Mouse (Mus musculus) hindbrain, embryonic 13.5 days (tissue): ENCODE results near the gene Fam163b. TPM values are rescaled to one million over a fixed set of nuclear protein-coding genes. Genes with fewer than 3 reads are reported as not detected.
A peak's percentile ranks its signal among the peaks of the same experiment; 100 is the strongest.

Source experiments
- ATAC-seq: fragments of 200-750 bp; cut with Nextera tagmentation; 2 replicates; pipeline ENCODE4 v1.8.0; 2017; ENCODE audit warnings: moderate TSS enrichment; ENCODE audit not compliant: low FRiP score
- H3K27ac ChIP-seq: fragments of 300-500 bp; sonication (generic); 2 replicates; pipeline ENCODE4 v1.5.1; 2015; ENCODE audit warnings: inconsistent platforms, mild to moderate bottlenecking, moderate library complexity
- H3K27me3 ChIP-seq: fragments of 300-500 bp; sonication (generic); 2 replicates; pipeline ENCODE4 v1.6.1; 2015; ENCODE audit warnings: mild to moderate bottlenecking, inconsistent platforms
- H3K36me3 ChIP-seq: fragments of 300-500 bp; sonication (generic); 2 replicates; pipeline ENCODE4 v1.6.1; 2015; ENCODE audit warnings: mild to moderate bottlenecking, inconsistent platforms
- H3K4me1 ChIP-seq: fragments of 300-500 bp; sonication (generic); replicated peaks from 2 replicates; pipeline ENCODE4 v1.6.1; 2015; ENCODE audit warnings: inconsistent platforms
- H3K4me2 ChIP-seq: fragments of 300-500 bp; sonication (generic); 2 replicates; pipeline ENCODE4 v1.6.1; 2015; ENCODE audit warnings: inconsistent platforms, mild to moderate bottlenecking, moderate library complexity
- H3K4me3 ChIP-seq: fragments of 300-500 bp; sonication (generic); 2 replicates; pipeline ENCODE4 v1.5.1; 2015; ENCODE audit warnings: mild to moderate bottlenecking, inconsistent platforms
- H3K9ac ChIP-seq: fragments of 300-500 bp; sonication (generic); 2 replicates; pipeline ENCODE4 v1.6.1; 2015; ENCODE audit warnings: mild to moderate bottlenecking, inconsistent platforms
- H3K9me3 ChIP-seq: fragments of 300-500 bp; sonication (generic); 2 replicates; pipeline ENCODE4 v1.6.1; 2016; ENCODE audit warnings: inconsistent platforms
- WGBS: fragments of 180-500 bp; shearing (Covaris S2); methylation state at CpG from one replicate; pipeline ENCODE4 v1.1.7; 2015; 5-methylcytosine and 5-hydroxymethylcytosine counted together
- polyA plus RNA-seq: library from polyadenylated mRNA; unstranded; fragments of >200 nt; fragmentation: Nextera tagmentation; extraction: Ambion mirVana; gene quantifications from 2 replicates; pipeline ENCODE4 v1.2.1, GENCODE M21; 2015

Fam163b gene
- polyA plus RNA-seq, 1 experiment from 2014 or later: 2.9 TPM

DNA sequence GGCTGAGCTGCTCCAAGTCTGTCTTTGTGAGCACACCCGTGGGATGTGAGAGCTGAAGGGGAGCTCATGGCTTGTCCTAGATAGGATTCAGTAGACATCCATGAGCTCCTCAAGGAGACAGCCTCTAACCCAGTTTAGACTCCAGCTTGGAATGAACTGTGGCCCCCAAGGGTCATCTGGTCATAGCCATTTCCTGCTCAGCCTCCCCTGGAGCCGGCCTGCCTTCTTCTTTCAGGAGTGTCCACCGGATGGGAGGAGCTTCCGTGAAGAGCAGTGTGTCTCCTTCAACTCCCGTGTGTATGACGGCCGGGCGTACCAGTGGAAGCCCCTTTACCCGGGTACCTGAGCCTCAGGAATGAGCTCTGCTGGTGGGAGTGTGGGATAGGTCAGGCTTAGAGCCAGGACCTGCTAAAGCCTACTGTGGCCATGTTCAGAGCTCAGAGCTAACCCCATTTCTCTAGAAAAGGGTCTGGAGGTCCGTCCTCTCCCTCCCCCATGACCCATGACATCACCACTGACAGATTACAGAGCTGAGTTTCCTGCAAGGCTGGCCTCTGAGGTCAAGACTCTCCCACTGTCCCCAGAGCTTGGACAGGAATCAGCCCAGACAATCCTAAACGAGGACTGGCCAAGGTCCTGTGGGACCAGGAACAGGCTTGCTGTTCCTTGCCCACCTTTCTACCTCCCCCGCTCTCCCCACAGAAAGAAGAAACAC is 58.4 kb downstream of the Fam163b start:
- no peak for ATAC-seq
- 0 out of 2 replicates have a peak, but pooled peaks cover 4% of the 10 kb centered on the region for H3K27me3 ChIP-seq
- WGBS: 84% methylated on average over 12 of the region's 12 CpGs
- no peaks in the 10 kb centered on the region for H3K36me3 ChIP-seq
- H3K27ac ChIP-seq: no peak overlapping the region
- no peak overlapping the region for H3K4me2 ChIP-seq
- H3K9ac ChIP-seq: no peak overlapping the region
- peaks cover 19% of the 10 kb centered on the region for H3K4me1 ChIP-seq
- H3K9me3 ChIP-seq: no peaks in the 10 kb centered on the region
- H3K4me3 ChIP-seq: no peak overlapping the region

- peak overlapping the region; percentile 31 for H3K4me2 ChIP-seq
- peak overlapping the region; percentile 7 for H3K4me3 ChIP-seq
- peak overlapping the region; percentile 30; the same call in 1 of the 2 replicates for H3K9ac ChIP-seq
- H3K9me3 ChIP-seq: no peaks in the 10 kb centered on the region
- 58% methylated on average over 2 of the region's 2 CpGs for WGBS
- peak overlapping the region; percentile 77 for H3K27ac ChIP-seq
- peaks cover 30% of the 10 kb centered on the region for H3K4me1 ChIP-seq
- peak; percentile 63 for ATAC-seq
- H3K36me3 ChIP-seq: no peaks in the 10 kb centered on the region
- H3K27me3 ChIP-seq: peaks cover 9% of the 10 kb centered on the region; the same call in 1 of the 2 replicates
Observed at GRCm38 (mm10) chr2:27079649-27080048, 62.6 kb downstream of the Fam163b start.

DNA sequence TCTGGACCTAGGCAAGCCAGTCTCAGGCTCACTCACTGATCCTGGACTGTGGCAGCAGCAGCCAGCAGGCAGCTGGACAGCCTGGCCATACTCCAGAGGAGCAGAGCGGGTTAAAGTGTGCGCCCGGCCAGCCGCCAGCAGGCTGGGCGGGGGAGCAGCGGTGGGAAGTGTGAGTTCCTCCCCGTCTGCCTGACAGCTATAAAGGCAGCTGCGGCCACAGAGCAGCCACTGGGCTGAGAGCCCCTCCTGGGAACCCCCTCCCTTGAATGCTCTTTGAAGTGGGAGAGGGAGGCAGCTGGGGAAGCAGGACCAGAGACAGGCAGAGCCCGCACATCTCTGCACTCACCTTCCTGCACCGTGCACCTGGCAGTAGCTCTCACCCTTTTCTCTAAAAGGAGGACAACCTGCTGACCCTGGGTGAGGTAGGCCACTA is 63.1 kb downstream of the Fam163b start, which contains the start of gene Adamtsl2:
Gene Adamtsl2 (plus strand): TSS at position 228 of the 433 bp plus-strand sequence.
- WGBS: 1% methylated on average over 10 of the region's 10 CpGs
- H3K4me3 ChIP-seq: peak within 1 kb of the TSS; percentile 7
- ATAC-seq: peak; percentile 63

DNA sequence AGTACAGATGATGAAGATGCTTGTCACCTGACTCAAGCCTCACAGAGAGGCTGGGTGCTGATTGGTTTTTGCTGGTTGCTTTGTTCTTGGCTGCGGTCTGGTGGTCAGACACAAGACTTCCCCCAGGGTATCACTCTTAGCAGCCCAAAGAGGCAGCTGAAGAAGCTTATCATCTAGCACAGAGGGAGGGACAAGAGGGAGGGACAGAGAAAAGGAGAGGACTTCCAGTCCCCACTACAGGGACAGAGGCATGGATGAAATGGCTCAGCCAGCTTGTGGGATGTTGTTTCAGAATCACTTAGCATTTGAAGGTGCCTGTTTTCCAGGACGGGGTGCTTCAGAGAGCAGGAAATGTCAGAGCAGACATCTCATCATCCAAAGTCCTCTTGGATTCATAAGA is 64.0 kb downstream of the Fam163b start:
- H3K9ac ChIP-seq: no peak overlapping the region
- H3K4me3 ChIP-seq: no peak overlapping the region
- no peaks in the 10 kb centered on the region for H3K36me3 ChIP-seq
- peaks cover 30% of the 10 kb centered on the region for H3K4me1 ChIP-seq
- H3K9me3 ChIP-seq: no peaks in the 10 kb centered on the region
- H3K27ac ChIP-seq: no peak overlapping the region
- peaks cover 11% of the 10 kb centered on the region; the same call in 1 of the 2 replicates for H3K27me3 ChIP-seq
- no peak for ATAC-seq
- no peak overlapping the region for H3K4me2 ChIP-seq
- 35% methylated on average over 2 of the region's 2 CpGs for WGBS

More for the DNA sequence above, 63.1 kb downstream of the Fam163b start, which contains the start of gene Adamtsl2:
- Histone ChIP-seq H3K27ac (peak within 1 kb of the TSS; percentile 77), H3K4me2 (peak within 1 kb of the TSS; percentile 31), H3K9me3 (no peaks in the 10 kb centered on the region), H3K4me1 (peaks cover 30% of the 10 kb centered on the region), H3K27me3 (peaks cover 9% of the 10 kb centered on the region; the same call in 1 of the 2 replicates), H3K36me3 (no peaks in the 10 kb centered on the region), H3K9ac (peak within 1 kb of the TSS; percentile 30; the same call in 1 of the 2 replicates)

- H3K4me2 ChIP-seq: no peak overlapping the region
- 62% methylated on average over 10 of the region's 10 CpGs for WGBS
Observed at GRCm38 (mm10) chr2:27077655-27078244, 64.5 kb downstream of the Fam163b start.

GRCm38 (mm10) chr2:27075485-27075884 is 66.8 kb downstream of the Fam163b start:
- Histone ChIP-seq H3K4me1 (peaks cover 42% of the 10 kb centered on the region), H3K9me3 (no peaks in the 10 kb centered on the region), H3K9ac (no peak overlapping the region), H3K4me2 (no peak overlapping the region), H3K36me3 (no peaks in the 10 kb centered on the region), H3K27me3 (peaks cover 27% of the 10 kb centered on the region), H3K4me3 (no peak overlapping the region), H3K27ac (no peak overlapping the region)
- no peak for ATAC-seq
- WGBS: 65% methylated on average over 3 of the region's 3 CpGs

More at GRCm38 (mm10) chr2:27077655-27078244, 64.5 kb downstream of the Fam163b start:
- no peak overlapping the region for H3K9ac ChIP-seq
- H3K4me1 ChIP-seq: peaks cover 30% of the 10 kb centered on the region
- H3K36me3 ChIP-seq: no peaks in the 10 kb centered on the region
- ATAC-seq: no peak
- peaks cover 17% of the 10 kb centered on the region; the same call in 1 of the 2 replicates for H3K27me3 ChIP-seq
- no peak overlapping the region for H3K4me3 ChIP-seq
- no peaks in the 10 kb centered on the region for H3K9me3 ChIP-seq
- H3K27ac ChIP-seq: no peak overlapping the region

GRCm38 (mm10) chr2:27074804-27075203 is 67.5 kb downstream of the Fam163b start:
- Histone ChIP-seq H3K36me3 (no peaks in the 10 kb centered on the region), H3K27me3 (peaks cover 27% of the 10 kb centered on the region)

GRCm38 (mm10) chr2:27073407-27073806 is 68.9 kb downstream of the Fam163b start:
- H3K36me3 ChIP-seq: no peaks in the 10 kb centered on the region
- H3K4me1 ChIP-seq: peaks cover 41% of the 10 kb centered on the region
- H3K27me3 ChIP-seq: peaks cover 27% of the 10 kb centered on the region
- no peak overlapping the region for H3K27ac ChIP-seq
- H3K4me2 ChIP-seq: no peak overlapping the region
- no peak for ATAC-seq
- WGBS: 80% methylated on average over 4 of the region's 4 CpGs
- no peak overlapping the region for H3K4me3 ChIP-seq
- no peak overlapping the region for H3K9ac ChIP-seq
- H3K9me3 ChIP-seq: no peaks in the 10 kb centered on the region

More at GRCm38 (mm10) chr2:27074804-27075203, 67.5 kb downstream of the Fam163b start:
- H3K4me1 ChIP-seq: peaks cover 43% of the 10 kb centered on the region
- no peak overlapping the region for H3K4me3 ChIP-seq
- no peak overlapping the region for H3K9ac ChIP-seq
- no peak overlapping the region for H3K4me2 ChIP-seq
- ATAC-seq: no peak
- WGBS: 89% methylated on average over 4 of the region's 4 CpGs
- no peaks in the 10 kb centered on the region for H3K9me3 ChIP-seq
- H3K27ac ChIP-seq: no peak overlapping the region

DNA sequence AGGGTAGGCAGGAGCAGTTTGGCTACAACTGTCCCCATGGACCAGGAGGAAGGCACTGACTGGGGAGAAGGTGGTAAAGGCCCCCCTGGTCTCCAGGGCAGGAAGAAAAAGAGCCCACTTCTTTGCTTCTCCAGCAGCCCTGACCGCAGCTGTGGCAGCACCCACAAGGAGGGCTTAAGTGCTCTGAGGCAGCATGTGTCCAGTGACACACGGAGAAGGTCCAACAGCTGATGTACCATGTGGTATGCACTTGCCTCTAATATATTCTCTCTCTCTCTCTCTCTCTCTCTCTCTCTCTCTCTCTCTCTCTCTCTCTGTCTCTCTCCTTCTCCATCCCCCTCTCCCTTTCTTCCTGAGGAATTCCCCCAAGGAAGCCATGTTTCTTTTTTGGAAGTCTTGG is 70.3 kb downstream of the Fam163b start, which contains the start of gene Mymk:
Gene Mymk (minus strand): TSS at position 202 of the 400 bp plus-strand sequence.
- Histone ChIP-seq H3K4me1 (peaks cover 37% of the 10 kb centered on the region), H3K4me3 (no peak within 1 kb of the TSS), H3K27me3 (peaks cover 23% of the 10 kb centered on the region), H3K9me3 (no peaks in the 10 kb centered on the region), H3K27ac (peak within 1 kb of the TSS; percentile 52), H3K4me2 (no peak within 1 kb of the TSS), H3K36me3 (no peaks in the 10 kb centered on the region), H3K9ac (no peak within 1 kb of the TSS)
- WGBS: 77% methylated on average over 2 of the region's 2 CpGs
- no peak for ATAC-seq

DNA sequence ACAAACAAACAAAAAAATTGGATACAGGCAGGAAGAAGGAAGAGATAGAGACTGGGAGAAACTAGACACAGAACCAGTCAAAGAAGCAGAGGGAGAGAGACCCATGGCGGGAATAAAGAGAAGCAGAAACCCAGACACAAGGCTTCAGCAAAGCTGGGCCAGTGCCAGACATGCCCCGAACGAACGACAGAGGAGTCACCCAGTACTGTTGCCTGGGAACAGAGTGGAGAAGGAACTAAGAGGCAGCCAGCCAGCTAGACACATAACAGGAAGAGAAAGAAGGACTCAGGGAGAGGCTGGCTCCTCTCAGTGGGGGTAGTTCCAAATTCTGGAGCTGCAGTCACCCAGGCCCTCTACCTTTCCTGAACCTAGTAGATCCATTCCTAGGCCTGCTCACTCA is 71.2 kb downstream of the Fam163b start:
- H3K9me3 ChIP-seq: no peaks in the 10 kb centered on the region
- H3K36me3 ChIP-seq: no peaks in the 10 kb centered on the region
- peaks cover 25% of the 10 kb centered on the region for H3K27me3 ChIP-seq
- 28% methylated on average over 4 of the region's 4 CpGs for WGBS
- H3K4me1 ChIP-seq: peaks cover 37% of the 10 kb centered on the region
- 0 out of 2 replicates have a peak, but pooled peaks have one; percentile 61 for ATAC-seq
- H3K4me3 ChIP-seq: no peak overlapping the region
- H3K27ac ChIP-seq: peak overlapping the region; percentile 52
- H3K4me2 ChIP-seq: no peak overlapping the region
- H3K9ac ChIP-seq: no peak overlapping the region

- Histone ChIP-seq H3K4me1 (peaks cover 37% of the 10 kb centered on the region), H3K4me3 (no peak overlapping the region), H3K27ac (no peak overlapping the region; the same call in 1 of the 2 replicates), H3K36me3 (no peaks in the 10 kb centered on the region), H3K27me3 (peaks cover 25% of the 10 kb centered on the region), H3K9ac (no peak overlapping the region), H3K9me3 (no peaks in the 10 kb centered on the region), H3K4me2 (no peak overlapping the region)
- ATAC-seq: no peak
- 74% methylated on average over 2 of the region's 2 CpGs for WGBS
Observed at GRCm38 (mm10) chr2:27070247-27070813, 72.0 kb downstream of the Fam163b start.

- 32% methylated on average over 3 of the region's 3 CpGs for WGBS
- H3K4me1 ChIP-seq: peaks cover 37% of the 10 kb centered on the region
- 0 out of 2 replicates have a peak, but pooled peaks have one; percentile 39 for ATAC-seq
Observed at GRCm38 (mm10) chr2:27069646-27070045, 72.6 kb downstream of the Fam163b start.

More at GRCm38 (mm10) chr2:27069646-27070045, 72.6 kb downstream of the Fam163b start:
- Histone ChIP-seq H3K4me2 (no peak overlapping the region), H3K27ac (no peak overlapping the region), H3K27me3 (peaks cover 25% of the 10 kb centered on the region), H3K36me3 (no peaks in the 10 kb centered on the region), H3K4me3 (no peak overlapping the region), H3K9ac (no peak overlapping the region), H3K9me3 (no peaks in the 10 kb centered on the region)
